ENCODE assay signal across 8 mouse cellular contexts in the genomic region with DNA sequence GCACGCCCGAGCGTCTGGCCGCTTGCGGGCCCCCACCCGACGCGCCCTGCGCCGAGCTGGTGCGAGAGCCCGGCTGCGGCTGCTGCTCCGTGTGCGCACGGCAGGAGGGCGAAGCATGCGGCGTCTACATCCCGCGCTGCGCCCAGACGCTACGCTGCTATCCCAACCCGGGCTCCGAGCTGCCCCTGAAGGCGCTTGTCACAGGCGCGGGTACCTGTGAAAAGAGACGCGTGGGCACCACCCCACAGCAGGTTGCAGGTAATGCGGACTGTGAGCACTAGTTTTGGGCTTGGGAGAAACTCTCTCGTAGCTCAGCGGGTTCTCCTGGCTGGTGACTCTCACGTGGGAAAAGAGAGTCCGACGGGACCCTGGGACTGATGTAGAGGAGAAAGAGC. TPM values are rescaled to one million over a fixed set of nuclear protein-coding genes. Genes with fewer than 3 reads are reported as not detected.
DNase-seq lines count a peak whose midpoint lies in the region; ATAC-seq lines count a peak whose summit lies in the region.

No protein-coding gene starts in this region.

- ATAC-seq in heart, embryonic 11.5 days (replicated peaks; ENCODE audit: insufficient number of reproducible peaks, low FRiP score, low TSS enrichment): 0 out of 2 replicates have a peak, but pooled peaks have one; percentile 24
- ATAC-seq in hindbrain, embryonic 14.5 days (ENCODE audit: low FRiP score): peak; percentile 69
- peak; percentile 71 for ATAC-seq in midbrain, embryonic 14.5 days (ENCODE audit: low FRiP score, low TSS enrichment)
- no peak for ATAC-seq in megakaryocyte-erythroid progenitor cell, adult 5-6 weeks (replicated peaks; ENCODE audit: low FRiP score, low TSS enrichment, poor library complexity, severe bottlenecking)

- H3K4me3 ChIP-seq in heart, embryonic 11.5 days (ENCODE audit: low read depth, low read length): peak overlapping the region; percentile 54
- peak overlapping the region; percentile 84 for H3K4me3 ChIP-seq in hindbrain, embryonic 14.5 days (replicated peaks; ENCODE audit: low read length)
- peak overlapping the region; percentile 78 for H3K4me3 ChIP-seq in midbrain, embryonic 14.5 days (replicated peaks; ENCODE audit: low read depth, low read length)

- peaks cover 9% of the 10 kb centered on the region; the same call in 1 of the 2 replicates for H3K27me3 ChIP-seq in heart, embryonic 11.5 days (ENCODE audit: control insufficient read depth, insufficient read depth, low read length)
- H3K27me3 ChIP-seq in hindbrain, embryonic 14.5 days (ENCODE audit: control insufficient read depth, insufficient read depth, low read length): no peaks in the 10 kb centered on the region
- H3K27me3 ChIP-seq in midbrain, embryonic 14.5 days (ENCODE audit: control insufficient read depth, insufficient read depth, low read length): 0 out of 2 replicates have a peak, but pooled peaks cover 2% of the 10 kb centered on the region

- peaks cover 12% of the 10 kb centered on the region; the same call in 1 of the 2 replicates for H3K4me1 ChIP-seq in heart, embryonic 11.5 days (ENCODE audit: control insufficient read depth, insufficient read depth, low read length)
- peaks cover 26% of the 10 kb centered on the region for H3K4me1 ChIP-seq in hindbrain, embryonic 14.5 days (replicated peaks; ENCODE audit: control insufficient read depth, insufficient read depth, low read length)
- peaks cover 23% of the 10 kb centered on the region for H3K4me1 ChIP-seq in midbrain, embryonic 14.5 days (ENCODE audit: control insufficient read depth, insufficient read depth, low read length)

- no peaks in the 10 kb centered on the region for H3K9me3 ChIP-seq in heart, embryonic 11.5 days (replicated peaks; ENCODE audit: control insufficient read depth, low read length)
- no peaks in the 10 kb centered on the region for H3K9me3 ChIP-seq in hindbrain, embryonic 14.5 days (ENCODE audit: control insufficient read depth, low read length)
- H3K9me3 ChIP-seq in midbrain, embryonic 14.5 days (ENCODE audit: control insufficient read depth, low read length): no peaks in the 10 kb centered on the region

- no peaks in the 10 kb centered on the region for H3K36me3 ChIP-seq in heart, embryonic 11.5 days (ENCODE audit: control insufficient read depth, insufficient read depth, low read length)
- H3K36me3 ChIP-seq in hindbrain, embryonic 14.5 days (replicated peaks; ENCODE audit: control insufficient read depth, insufficient read depth): no peaks in the 10 kb centered on the region
- H3K36me3 ChIP-seq in midbrain, embryonic 14.5 days (ENCODE audit: control insufficient read depth, insufficient read depth, low read length): no peaks in the 10 kb centered on the region

- DNase-seq in heart, adult 11 months: no peak
- peak; percentile 28 for DNase-seq in urinary bladder, adult 2 months (ENCODE audit: low spot score)
- no peak for DNase-seq in urinary bladder, postnatal 14 days (ENCODE audit: low spot score)
- DNase-seq in hindbrain, embryonic 14.5 days (ENCODE audit: low spot score): no peak
- peak; percentile 75 for DNase-seq in midbrain, embryonic 14.5 days
- no peak for DNase-seq in frontal cortex, postnatal 25 days (ENCODE audit: low spot score in 2 of 2)

- H3K4me2 ChIP-seq in heart, embryonic 11.5 days: peak overlapping the region; percentile 79
- H3K4me2 ChIP-seq in hindbrain, embryonic 14.5 days (replicated peaks): peak overlapping the region; percentile 94
- H3K4me2 ChIP-seq in midbrain, embryonic 14.5 days (ENCODE audit: low read length): peak overlapping the region; percentile 96

- H3K9ac ChIP-seq in heart, embryonic 11.5 days (ENCODE audit: low read depth, low read length): peak overlapping the region; percentile 67
- peak overlapping the region; percentile 92 for H3K9ac ChIP-seq in hindbrain, embryonic 14.5 days
- peak overlapping the region; percentile 85 for H3K9ac ChIP-seq in midbrain, embryonic 14.5 days (replicated peaks; ENCODE audit: low read length)

- no peak overlapping the region for H3K27ac ChIP-seq in heart, embryonic 11.5 days (ENCODE audit: low read depth, low read length)
- peak overlapping the region; percentile 86 for H3K27ac ChIP-seq in hindbrain, embryonic 14.5 days
- H3K27ac ChIP-seq in midbrain, embryonic 14.5 days (replicated peaks; ENCODE audit: low read depth, low read length): peak overlapping the region; percentile 88

- WGBS in heart, embryonic 11.5 days (ENCODE audit: insufficient replicate concordance): 0% methylated on average over 37 of the region's 37 CpGs
- 0% methylated on average over 37 of the region's 37 CpGs for WGBS in hindbrain, embryonic 14.5 days
- under 1% methylated on average over 37 of the region's 37 CpGs for WGBS in midbrain, embryonic 14.5 days

RNA-seq across cellular contexts. Expression of gene Igfbp2, which starts 0.4 kb away (rescaled TPM):
- 87.8 and 88.7 TPM in 2 replicates for polyA plus RNA-seq in heart, embryonic 11.5 days (2014; fragmentation: Nextera tagmentation; extraction: Ambion mirVana)
- 874 and 1,097 TPM in 2 replicates for polyA plus RNA-seq in urinary bladder, adult 2 months (2012; rRNA removed)
- 443 and 473 TPM in 2 replicates for polyA plus RNA-seq in hindbrain, embryonic 14.5 days (2014; fragmentation: Nextera tagmentation; extraction: Ambion mirVana)
- 200 and 310 TPM in 2 replicates for polyA plus RNA-seq in midbrain, embryonic 14.5 days (2014; fragmentation: Nextera tagmentation; extraction: Ambion mirVana)
- total RNA-seq in megakaryocyte-erythroid progenitor cell, adult 5-6 weeks (2014; fragmentation: Nextera tagmentation): not detected in 2 replicates
- not detected in 2 replicates for total RNA-seq in megakaryocyte-erythroid progenitor cell, adult 5-6 weeks (2017)

RNA-seq across cellular contexts. Expression of gene Igfbp5, which starts 50.0 kb away (rescaled TPM):
- polyA plus RNA-seq in heart, embryonic 11.5 days (2014; fragmentation: Nextera tagmentation; extraction: Ambion mirVana): 118 and 133 TPM in 2 replicates
- polyA plus RNA-seq in urinary bladder, adult 2 months (2012; rRNA removed): 58.6 and 85.5 TPM in 2 replicates
- polyA plus RNA-seq in hindbrain, embryonic 14.5 days (2014; fragmentation: Nextera tagmentation; extraction: Ambion mirVana): 47.5 and 54.4 TPM in 2 replicates
- 22.4 and 30.4 TPM in 2 replicates for polyA plus RNA-seq in midbrain, embryonic 14.5 days (2014; fragmentation: Nextera tagmentation; extraction: Ambion mirVana)
- total RNA-seq in megakaryocyte-erythroid progenitor cell, adult 5-6 weeks (2014; fragmentation: Nextera tagmentation): not detected in 2 replicates
- total RNA-seq in megakaryocyte-erythroid progenitor cell, adult 5-6 weeks (2017): 0.53 TPM in 1 of 2 replicates, not detected in the other

Comparison
In these comparisons a context has a peak if more than half of its experiments do, and no peak if none do; other contexts are left out.
1. DNase-seq: peak in urinary bladder, adult 2 months (single experiment) and midbrain, embryonic 14.5 days (single experiment); none in heart, adult 11 months (single experiment), urinary bladder, postnatal 14 days (single experiment), hindbrain, embryonic 14.5 days (single experiment) and frontal cortex, postnatal 25 days (0 of 2).
2. Peak in every context shown above with its lines, with median percentiles within 50 percentile points of each other: H3K4me2 ChIP-seq, H3K4me3 ChIP-seq and H3K9ac ChIP-seq.